Mouse (Mus musculus): ENCODE measurements at regions not wholly inside any gene's neighbourhood (a gene's known extent, or its start where the extent isn't known, plus 50 kb on each side); places are given as distances from the start of the nearest gene placed in this dataset.

DNA sequence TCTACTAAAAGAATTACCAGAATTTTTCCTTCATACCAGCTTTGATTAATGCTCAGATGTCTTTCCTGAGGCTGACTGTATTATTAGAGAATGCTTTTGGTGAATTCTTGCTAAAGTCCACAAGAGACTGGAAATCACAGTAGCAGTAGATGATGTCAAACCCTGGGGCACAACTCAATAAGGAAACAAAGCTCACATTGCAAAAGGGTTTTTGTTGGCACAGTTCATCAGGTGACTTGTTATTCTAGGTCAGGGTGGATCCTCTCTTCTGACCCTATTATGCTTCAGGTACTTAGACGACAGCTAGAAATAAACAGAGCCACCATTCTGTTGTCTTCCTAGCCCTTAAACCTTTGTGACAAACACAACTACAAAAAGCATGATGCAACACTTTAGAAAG, 128.2 kb upstream of the Ahr start:
- Histone ChIP-seq H3K4me1 (replicated peaks; ENCODE audit: control insufficient read depth, insufficient read depth) (no peaks in the 10 kb centered on the region), H3K36me3 (ENCODE audit: control insufficient read depth, insufficient read depth, low read length) (no peaks in the 10 kb centered on the region), H3K4me3 (ENCODE audit: low read depth, low read length) (no peak overlapping the region), H3K9me3 (ENCODE audit: control insufficient read depth, low read length) (no peaks in the 10 kb centered on the region), H3K27me3 (ENCODE audit: control insufficient read depth, insufficient read depth, low read length) (no peaks in the 10 kb centered on the region), H3K9ac (ENCODE audit: low read length) (no peak overlapping the region), H3K4me2 (replicated peaks; ENCODE audit: low read depth) (no peak overlapping the region), H3K27ac (replicated peaks) (no peak overlapping the region)
- 59% methylated on average over 1 of the region's 1 CpGs for WGBS
- TF ChIP-seq EP300 (optimal IDR thresholded peaks at IDR 0.05): no peak
- TF ChIP-seq CTCF (IDR thresholded peaks at IDR 0.05; ENCODE audit: low read depth): no peak
- DNase-seq (ENCODE audit: low spot score): no peak
- ATAC-seq (ENCODE audit: low FRiP score, low TSS enrichment): no peak

DNA sequence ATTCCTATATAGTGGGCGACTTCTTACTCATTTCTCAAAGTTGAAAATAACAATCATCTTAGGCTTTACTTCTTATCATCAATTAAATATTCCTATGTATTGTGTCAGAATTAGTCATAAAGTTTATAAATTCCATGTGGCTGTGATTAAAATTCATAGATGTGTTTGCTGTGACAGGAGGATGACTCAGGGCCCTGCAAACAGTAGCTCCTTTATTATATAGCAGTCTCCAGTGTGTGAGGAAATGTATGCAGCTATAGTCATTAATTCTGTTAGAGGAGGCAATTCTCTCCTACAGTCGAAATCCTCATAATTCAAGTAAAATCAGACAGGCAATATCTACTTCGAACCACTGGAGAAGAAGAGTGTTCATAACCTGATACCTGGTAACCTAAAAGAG, 121.7 kb upstream of the Ahr start:
- WGBS: 68% methylated on average over 3 of the region's 3 CpGs
- Histone ChIP-seq H3K36me3 (ENCODE audit: control insufficient read depth, insufficient read depth, low read length) (no peaks in the 10 kb centered on the region), H3K4me3 (ENCODE audit: low read depth, low read length) (no peak overlapping the region), H3K27me3 (ENCODE audit: control insufficient read depth, insufficient read depth, low read length) (no peaks in the 10 kb centered on the region), H3K4me2 (replicated peaks; ENCODE audit: low read depth) (no peak overlapping the region), H3K27ac (replicated peaks) (no peak overlapping the region), H3K4me1 (replicated peaks; ENCODE audit: control insufficient read depth, insufficient read depth) (no peaks in the 10 kb centered on the region), H3K9ac (ENCODE audit: low read length) (no peak overlapping the region), H3K9me3 (ENCODE audit: control insufficient read depth, low read length) (no peaks in the 10 kb centered on the region)
- no peak for TF ChIP-seq CTCF (IDR thresholded peaks at IDR 0.05; ENCODE audit: low read depth)
- TF ChIP-seq EP300 (optimal IDR thresholded peaks at IDR 0.05): no peak
- DNase-seq (ENCODE audit: low spot score) (no peak), ATAC-seq (ENCODE audit: low FRiP score, low TSS enrichment) (no peak)

DNA sequence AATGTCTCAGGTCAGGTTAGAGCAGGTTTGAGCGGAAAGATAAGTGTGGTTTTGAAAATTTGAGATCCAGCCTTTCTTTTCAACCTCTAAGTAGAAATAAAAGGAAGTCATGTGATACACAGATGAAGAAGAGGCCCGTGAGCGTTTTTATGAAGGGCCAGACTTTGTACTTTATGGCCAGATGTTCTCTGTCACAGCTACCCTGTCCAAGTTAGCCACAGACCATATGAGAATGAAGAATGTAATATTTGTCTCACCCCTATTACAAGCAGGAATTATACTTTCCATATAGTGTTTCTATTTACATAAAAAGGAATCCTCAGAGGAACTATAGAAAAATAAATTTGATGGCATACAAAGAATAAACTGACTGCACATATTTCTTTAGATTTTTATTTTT, 114.9 kb upstream of the Ahr start:
- 49% methylated on average over 3 of the region's 3 CpGs for WGBS
- TF ChIP-seq CTCF (IDR thresholded peaks at IDR 0.05; ENCODE audit: low read depth) (no peak), EP300 (optimal IDR thresholded peaks at IDR 0.05) (no peak)

DNA sequence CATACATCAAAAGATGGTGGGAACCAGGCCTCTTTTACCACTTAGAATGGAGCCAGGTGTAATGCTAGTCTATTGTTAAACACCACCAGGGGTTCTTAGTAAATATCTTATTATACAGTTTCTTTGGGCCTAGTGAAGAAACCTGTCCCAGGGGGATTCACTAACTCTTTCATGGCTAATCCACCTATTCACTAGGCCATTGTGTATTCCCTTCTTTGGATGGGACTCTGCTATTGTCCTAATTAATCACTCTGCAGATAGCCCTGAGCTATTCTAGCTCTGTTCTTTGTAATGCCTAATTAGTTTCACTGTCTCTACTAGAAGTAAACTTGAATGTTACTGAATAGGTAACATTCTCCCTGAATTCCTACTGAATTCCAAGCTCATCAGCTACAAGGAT, 107.6 kb upstream of the Ahr start:
- Histone ChIP-seq H3K4me3 (ENCODE audit: low read depth, low read length) (no peak overlapping the region), H3K36me3 (ENCODE audit: control insufficient read depth, insufficient read depth, low read length) (no peaks in the 10 kb centered on the region), H3K4me2 (replicated peaks; ENCODE audit: low read depth) (no peak overlapping the region), H3K9ac (ENCODE audit: low read length) (no peak overlapping the region), H3K4me1 (replicated peaks; ENCODE audit: control insufficient read depth, insufficient read depth) (no peaks in the 10 kb centered on the region), H3K27ac (replicated peaks) (no peak overlapping the region), H3K27me3 (ENCODE audit: control insufficient read depth, insufficient read depth, low read length) (no peaks in the 10 kb centered on the region), H3K9me3 (ENCODE audit: control insufficient read depth, low read length) (no peaks in the 10 kb centered on the region)
- ATAC-seq (ENCODE audit: low FRiP score, low TSS enrichment): no peak
- no peak for DNase-seq (ENCODE audit: low spot score)
- TF ChIP-seq CTCF (IDR thresholded peaks at IDR 0.05; ENCODE audit: low read depth) (no peak), EP300 (optimal IDR thresholded peaks at IDR 0.05) (no peak)

More for the DNA sequence above, 114.9 kb upstream of the Ahr start:
- Histone ChIP-seq H3K4me1 (replicated peaks; ENCODE audit: control insufficient read depth, insufficient read depth) (no peaks in the 10 kb centered on the region), H3K4me3 (ENCODE audit: low read depth, low read length) (no peak overlapping the region), H3K4me2 (replicated peaks; ENCODE audit: low read depth) (no peak overlapping the region), H3K27me3 (ENCODE audit: control insufficient read depth, insufficient read depth, low read length) (no peaks in the 10 kb centered on the region), H3K9me3 (ENCODE audit: control insufficient read depth, low read length) (no peaks in the 10 kb centered on the region), H3K9ac (ENCODE audit: low read length) (no peak overlapping the region), H3K27ac (replicated peaks) (no peak overlapping the region), H3K36me3 (ENCODE audit: control insufficient read depth, insufficient read depth, low read length) (no peaks in the 10 kb centered on the region)
- no peak for ATAC-seq (ENCODE audit: low FRiP score, low TSS enrichment)
- no peak for DNase-seq (ENCODE audit: low spot score)

DNA sequence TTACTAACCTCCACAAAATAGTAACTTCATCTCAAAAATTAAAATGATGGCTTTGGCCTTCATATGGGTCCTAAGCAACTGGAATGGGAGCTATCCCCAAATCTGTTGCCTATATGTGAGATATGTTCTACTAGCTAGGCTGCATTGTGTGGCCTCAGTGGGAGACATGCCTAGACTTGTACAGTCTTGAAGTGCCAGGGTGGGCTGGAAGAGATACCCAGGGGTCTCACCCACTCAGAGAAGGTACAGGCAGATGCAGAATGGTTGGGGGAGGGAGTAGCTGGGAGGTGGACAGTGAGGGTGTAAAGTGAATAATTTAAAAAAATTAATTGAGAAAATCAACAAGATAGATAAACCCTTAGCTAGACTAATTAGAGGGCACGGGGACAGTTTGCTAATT, 106.9 kb upstream of the Ahr start:
- TF ChIP-seq CTCF (IDR thresholded peaks at IDR 0.05; ENCODE audit: low read depth): no peak
- TF ChIP-seq EP300 (optimal IDR thresholded peaks at IDR 0.05): no peak
- no peak overlapping the region for H3K4me2 ChIP-seq (replicated peaks; ENCODE audit: low read depth)
- 61% methylated on average over 1 of the region's 1 CpGs for WGBS
- H3K27me3 ChIP-seq (ENCODE audit: control insufficient read depth, insufficient read depth, low read length): no peaks in the 10 kb centered on the region
- no peaks in the 10 kb centered on the region for H3K36me3 ChIP-seq (ENCODE audit: control insufficient read depth, insufficient read depth, low read length)
- no peaks in the 10 kb centered on the region for H3K9me3 ChIP-seq (ENCODE audit: control insufficient read depth, low read length)
- no peak for DNase-seq (ENCODE audit: low spot score)
- H3K4me1 ChIP-seq (replicated peaks; ENCODE audit: control insufficient read depth, insufficient read depth): no peaks in the 10 kb centered on the region
- H3K9ac ChIP-seq (ENCODE audit: low read length): no peak overlapping the region
- no peak overlapping the region for H3K4me3 ChIP-seq (ENCODE audit: low read depth, low read length)
- H3K27ac ChIP-seq (replicated peaks): no peak overlapping the region
- no peak for ATAC-seq (ENCODE audit: low FRiP score, low TSS enrichment)

DNA sequence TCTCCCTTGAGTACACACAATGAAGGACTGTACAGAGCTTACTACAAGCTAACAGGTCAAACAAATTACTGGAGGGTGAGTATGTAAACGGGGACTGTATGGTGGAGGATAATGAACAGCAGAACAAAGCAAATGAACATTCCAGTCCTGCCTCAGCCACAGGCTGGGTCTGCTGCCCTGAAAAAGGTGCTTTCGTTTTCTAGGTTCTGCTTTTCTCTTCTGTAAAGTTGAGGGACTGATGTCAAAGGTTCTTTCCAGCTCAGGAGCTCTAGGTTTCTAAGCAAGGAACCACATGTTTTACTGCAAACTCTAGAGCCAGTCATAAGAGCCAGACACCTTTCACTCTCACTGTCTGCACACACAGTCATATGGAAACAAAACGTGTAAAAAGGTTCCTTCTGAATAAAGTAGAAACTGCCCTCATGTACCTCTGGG, 106.1 kb upstream of the Ahr start:
- Histone ChIP-seq H3K36me3 (ENCODE audit: control insufficient read depth, insufficient read depth, low read length) (no peaks in the 10 kb centered on the region), H3K9me3 (ENCODE audit: control insufficient read depth, low read length) (no peaks in the 10 kb centered on the region), H3K4me3 (ENCODE audit: low read depth, low read length) (no peak overlapping the region), H3K27me3 (ENCODE audit: control insufficient read depth, insufficient read depth, low read length) (no peaks in the 10 kb centered on the region), H3K27ac (replicated peaks) (no peak overlapping the region), H3K9ac (ENCODE audit: low read length) (no peak overlapping the region), H3K4me1 (replicated peaks; ENCODE audit: control insufficient read depth, insufficient read depth) (no peaks in the 10 kb centered on the region), H3K4me2 (replicated peaks; ENCODE audit: low read depth) (no peak overlapping the region)
- no peak for ATAC-seq (ENCODE audit: low FRiP score, low TSS enrichment)
- TF ChIP-seq EP300 (optimal IDR thresholded peaks at IDR 0.05) (no peak), CTCF (IDR thresholded peaks at IDR 0.05; ENCODE audit: low read depth) (no peak)
- no peak for DNase-seq (ENCODE audit: low spot score)
- 50% methylated on average over 3 of the region's 3 CpGs for WGBS

All from stomach, postnatal 0 days (tissue).